Mouse (Mus musculus) leukemia stem cell, adult 10-12 weeks (primary cell): ENCODE measurements around the gene Ntpcr. TPM values are rescaled to one million over a fixed set of nuclear protein-coding genes. Genes with fewer than 3 reads are reported as not detected.

ENCODE experiments used
- polyA plus RNA-seq: library from polyadenylated mRNA; stranded (reverse); fragments of >175 nt; gene quantifications from 2 replicates; pipeline ENCODE4 v1.2.3, GENCODE M21; 2012; ENCODE audit warnings: low replicate concordance

Ntpcr gene
- polyA plus RNA-seq = 9.3 and 16.5 TPM in 2 replicates

GRCm38 (mm10) chr8:125729746-125730145 is at the start of gene Ntpcr:
Gene Ntpcr, plus strand, starts transcription at chr8:125729963.

Other genes starting within 250 kb of the Ntpcr start
- 1.4 and 1.6 TPM in 2 replicates for gene Sipa1l2, start 160.2 kb upstream of the Ntpcr start, polyA plus RNA-seq
- gene Map10, start 60.1 kb upstream of the Ntpcr start, polyA plus RNA-seq = 0.16 and 0.22 TPM in 2 replicates
- gene Pcnx2, start 168.4 kb downstream of the Ntpcr start, polyA plus RNA-seq = 0.22 TPM in 1 of 2 replicates, not detected in the other
- gene Map3k21, start 180.5 kb downstream of the Ntpcr start, polyA plus RNA-seq = not detected in 2 replicates